Mouse (Mus musculus) heart, embryonic 16.5 days (tissue): ENCODE data around the gene Hrh1. TPM values are rescaled to one million over a fixed set of nuclear protein-coding genes. Genes with fewer than 3 reads are reported as not detected.

Source experiments
- ATAC-seq: fragments of 200-750 bp; cut with Nextera tagmentation; replicated peaks from 2 replicates; pipeline ENCODE4 v1.8.0; 2017; ENCODE audit warnings: moderate number of reproducible peaks; ENCODE audit not compliant: insufficient read depth, low FRiP score; ENCODE audit errors: extremely low read depth
- H3K27ac ChIP-seq: fragments of 300-500 bp; sonication (generic); 2 replicates; pipeline ENCODE4 v1.5.1; 2014; ENCODE audit warnings: mild to moderate bottlenecking, low read length, control low read depth, moderate library complexity
- H3K27me3 ChIP-seq: fragments of 300-500 bp; sonication (generic); 2 replicates; pipeline ENCODE4 v1.6.1; 2014; ENCODE audit warnings: low read length, mixed read lengths; ENCODE audit not compliant: control insufficient read depth, insufficient read depth
- H3K36me3 ChIP-seq: fragments of 300-500 bp; sonication (generic); 2 replicates; pipeline ENCODE4 v1.6.1; 2014; ENCODE audit not compliant: control insufficient read depth, insufficient read depth
- H3K4me1 ChIP-seq: fragments of 300-500 bp; sonication (generic); 2 replicates; pipeline ENCODE4 v1.6.1; 2014; ENCODE audit warnings: low read length, mixed read lengths; ENCODE audit not compliant: control insufficient read depth, insufficient read depth
- H3K4me2 ChIP-seq: fragments of 300-500 bp; sonication (generic); 2 replicates; pipeline ENCODE4 v1.6.1; 2014; ENCODE audit warnings: low read depth, mild to moderate bottlenecking, control low read depth, low read length
- H3K4me3 ChIP-seq: fragments of 300-500 bp; sonication (generic); 2 replicates; pipeline ENCODE4 v1.5.1; 2014; ENCODE audit warnings: mild to moderate bottlenecking, control low read depth, low read length
- H3K9ac ChIP-seq: fragments of 300-500 bp; sonication (generic); 2 replicates; pipeline ENCODE4 v1.6.1; 2014; ENCODE audit warnings: low read length, control low read depth
- H3K9me3 ChIP-seq: fragments of 300-500 bp; sonication (generic); replicated peaks from 2 replicates; pipeline ENCODE4 v1.6.1; 2016; ENCODE audit warnings: low read length; ENCODE audit not compliant: control insufficient read depth
- WGBS: fragments of 180-500 bp; shearing (Covaris S2); extraction: QIAGEN DNeasy Blood & Tissue Kit; methylation state at CpG from one replicate; pipeline ENCODE4 v1.1.7; 2014; 5-methylcytosine and 5-hydroxymethylcytosine counted together
- polyA plus RNA-seq: library from polyadenylated mRNA; unstranded; fragments of >200 nt; fragmentation: Nextera tagmentation; extraction: Ambion mirVana; gene quantifications from 2 replicates; pipeline ENCODE4 v1.2.1, GENCODE M21; 2015

Hrh1 gene
- polyA plus RNA-seq, 1 experiment from 2014 or later: not detected

DNA sequence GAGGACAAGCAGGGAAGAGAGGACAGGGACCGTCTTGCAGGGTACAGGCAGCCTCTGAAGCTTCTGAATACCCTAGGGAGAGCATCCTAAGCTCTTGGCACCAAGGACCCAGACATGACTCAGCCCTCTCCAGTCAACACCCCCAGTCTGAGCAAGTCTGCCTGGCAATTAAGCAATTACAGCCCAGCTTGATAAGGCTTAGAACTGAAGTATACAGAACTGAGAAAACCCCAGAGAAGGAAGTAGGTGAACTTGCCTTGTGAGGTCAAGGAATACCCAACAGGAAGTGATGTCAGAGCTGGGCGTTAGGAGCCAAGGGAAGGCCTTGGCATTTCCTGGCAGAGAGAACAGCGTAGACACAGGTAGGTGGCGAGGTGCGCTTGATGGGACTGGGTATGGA is 60.5 kb downstream of the Hrh1 start:
- ATAC-seq: no peak
- no peaks in the 10 kb centered on the region for H3K27me3 ChIP-seq

DNA sequence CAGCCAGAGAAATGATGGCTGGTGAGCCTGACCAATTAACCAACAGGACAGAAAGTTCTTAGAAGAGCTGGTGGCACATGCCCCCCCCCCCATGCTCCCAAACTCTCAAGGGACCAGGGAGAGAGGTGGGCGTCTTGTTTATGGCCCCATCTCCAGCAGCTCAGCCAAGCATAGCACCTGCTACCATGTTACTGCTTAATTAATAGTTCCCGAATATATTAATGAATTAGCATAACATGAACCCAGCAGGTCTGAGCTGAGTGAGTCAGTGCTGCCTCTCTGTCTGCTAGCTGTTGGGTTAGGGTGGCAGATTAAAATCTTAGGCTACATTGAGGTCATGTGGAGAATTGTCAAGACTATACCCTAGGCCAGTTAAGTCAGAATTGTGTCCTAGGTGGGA is 62.2 kb downstream of the Hrh1 start:
- 74% methylated on average over 2 of the region's 2 CpGs for WGBS
- H3K4me3 ChIP-seq: no peak overlapping the region
- ATAC-seq: no peak

More for the DNA sequence above, 60.5 kb downstream of the Hrh1 start:
- 59% methylated on average over 5 of the region's 5 CpGs for WGBS
- Histone ChIP-seq H3K36me3 (no peaks in the 10 kb centered on the region), H3K9ac (no peak overlapping the region), H3K9me3 (peaks cover 3% of the 10 kb centered on the region; the same call in 1 of the 2 replicates), H3K4me3 (no peak overlapping the region), H3K27ac (no peak overlapping the region), H3K4me2 (no peak overlapping the region), H3K4me1 (no peaks in the 10 kb centered on the region)

DNA sequence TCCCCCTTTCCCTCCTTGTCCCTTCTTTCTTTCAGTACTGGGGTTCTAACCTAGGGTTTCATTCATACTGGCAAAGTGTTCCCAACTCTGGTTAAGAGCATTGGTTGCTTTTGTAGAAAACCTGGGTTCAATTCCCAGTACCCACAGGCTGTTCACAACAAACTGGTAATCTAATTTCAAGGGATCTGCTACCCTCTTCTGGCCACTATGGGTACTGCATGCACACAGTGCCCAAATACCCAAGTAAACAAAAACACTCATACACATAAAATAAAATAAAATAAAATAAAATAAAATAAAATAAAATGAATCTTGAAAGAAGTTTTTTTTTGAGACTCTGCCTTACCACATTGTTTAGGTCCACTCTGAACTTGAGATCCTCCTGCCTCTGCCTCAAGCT is 63.8 kb downstream of the Hrh1 start:
- Histone ChIP-seq H3K4me2 (no peak overlapping the region), H3K4me3 (no peak overlapping the region), H3K4me1 (no peaks in the 10 kb centered on the region), H3K27me3 (no peaks in the 10 kb centered on the region), H3K36me3 (no peaks in the 10 kb centered on the region), H3K9me3 (0 out of 2 replicates have a peak, but pooled peaks cover 3% of the 10 kb centered on the region), H3K27ac (no peak overlapping the region), H3K9ac (no peak overlapping the region)
- ATAC-seq: no peak

More for the DNA sequence above, 62.2 kb downstream of the Hrh1 start:
- Histone ChIP-seq H3K27ac (no peak overlapping the region), H3K9me3 (peaks cover 3% of the 10 kb centered on the region; the same call in 1 of the 2 replicates), H3K27me3 (no peaks in the 10 kb centered on the region), H3K4me2 (no peak overlapping the region), H3K9ac (no peak overlapping the region), H3K36me3 (no peaks in the 10 kb centered on the region), H3K4me1 (no peaks in the 10 kb centered on the region)

DNA sequence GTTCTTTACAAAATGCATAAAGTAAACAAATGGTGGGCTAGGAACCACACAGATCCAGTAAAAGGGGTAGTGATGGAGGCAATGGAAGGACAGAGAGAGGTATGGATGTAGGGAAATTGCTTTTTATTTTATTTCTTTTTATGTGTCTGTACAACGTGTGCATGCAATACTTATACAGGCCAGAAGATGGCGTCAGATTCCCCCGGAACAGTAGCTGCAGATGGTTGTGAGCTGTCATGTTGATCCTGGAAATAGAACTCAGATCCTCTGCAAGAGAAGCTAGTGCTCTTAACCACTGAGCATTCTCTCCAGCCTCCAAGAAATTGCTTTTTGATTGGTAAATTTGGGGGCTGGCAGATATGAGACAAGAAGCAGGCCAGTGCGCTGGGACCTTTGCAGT is 65.0 kb downstream of the Hrh1 start:
- WGBS: 21% methylated on average over 4 of the region's 4 CpGs
- H3K4me2 ChIP-seq: no peak overlapping the region
- H3K9ac ChIP-seq: no peak overlapping the region
- no peak overlapping the region for H3K27ac ChIP-seq
- H3K9me3 ChIP-seq: 0 out of 2 replicates have a peak, but pooled peaks cover 3% of the 10 kb centered on the region
- no peaks in the 10 kb centered on the region for H3K36me3 ChIP-seq
- no peak for ATAC-seq
- H3K27me3 ChIP-seq: no peaks in the 10 kb centered on the region
- H3K4me3 ChIP-seq: no peak overlapping the region
- H3K4me1 ChIP-seq: no peaks in the 10 kb centered on the region

DNA sequence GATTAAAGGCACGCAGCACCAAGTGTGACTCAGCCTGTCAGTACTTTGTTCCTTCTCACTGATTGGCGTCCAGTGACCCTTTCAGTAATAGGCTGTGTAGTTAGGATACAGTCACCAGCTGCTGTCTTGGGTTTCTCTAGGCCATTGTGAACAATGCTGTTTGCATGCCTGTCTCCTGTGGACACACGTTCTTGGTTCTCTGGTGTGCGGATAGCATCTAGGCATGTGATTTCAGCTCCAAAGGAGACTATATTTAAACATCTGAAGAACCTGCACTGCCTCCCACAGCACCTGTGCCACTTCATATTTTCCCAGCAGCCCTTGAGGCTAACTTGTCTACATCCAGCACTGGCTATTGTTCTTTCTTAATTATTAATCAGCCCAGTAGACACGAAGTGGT is 75.8 kb downstream of the Hrh1 start:
- ATAC-seq: no peak
- Histone ChIP-seq H3K4me1 (no peaks in the 10 kb centered on the region), H3K27me3 (no peaks in the 10 kb centered on the region), H3K36me3 (no peaks in the 10 kb centered on the region), H3K4me3 (no peak overlapping the region), H3K4me2 (no peak overlapping the region), H3K9me3 (no peaks in the 10 kb centered on the region), H3K27ac (no peak overlapping the region), H3K9ac (no peak overlapping the region)
- 46% methylated on average over 5 of the region's 5 CpGs for WGBS

DNA sequence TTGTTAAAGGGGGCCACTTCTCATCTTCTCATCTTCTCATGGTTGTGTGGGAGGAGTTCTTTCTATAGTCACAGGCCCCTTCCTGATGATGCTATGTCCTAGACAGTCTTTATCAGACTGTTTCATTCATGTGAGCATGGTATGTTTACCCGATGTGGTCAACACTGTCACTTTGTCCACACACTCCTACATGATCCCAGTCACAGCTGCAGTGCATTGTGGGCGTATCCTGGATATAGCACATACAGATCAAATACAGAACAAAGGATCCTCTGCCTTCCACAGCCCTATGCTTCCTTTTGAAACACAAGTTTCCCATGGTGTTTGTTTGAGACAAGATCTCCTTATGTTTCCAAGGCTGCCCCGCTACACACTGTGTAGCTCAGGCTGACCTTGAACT is 76.3 kb downstream of the Hrh1 start:
- Histone ChIP-seq H3K9me3 (no peaks in the 10 kb centered on the region), H3K9ac (no peak overlapping the region), H3K4me1 (no peaks in the 10 kb centered on the region), H3K27ac (no peak overlapping the region), H3K36me3 (no peaks in the 10 kb centered on the region), H3K4me2 (no peak overlapping the region), H3K4me3 (no peak overlapping the region), H3K27me3 (no peaks in the 10 kb centered on the region)
- ATAC-seq: no peak
- WGBS: 77% methylated on average over 3 of the region's 3 CpGs

DNA sequence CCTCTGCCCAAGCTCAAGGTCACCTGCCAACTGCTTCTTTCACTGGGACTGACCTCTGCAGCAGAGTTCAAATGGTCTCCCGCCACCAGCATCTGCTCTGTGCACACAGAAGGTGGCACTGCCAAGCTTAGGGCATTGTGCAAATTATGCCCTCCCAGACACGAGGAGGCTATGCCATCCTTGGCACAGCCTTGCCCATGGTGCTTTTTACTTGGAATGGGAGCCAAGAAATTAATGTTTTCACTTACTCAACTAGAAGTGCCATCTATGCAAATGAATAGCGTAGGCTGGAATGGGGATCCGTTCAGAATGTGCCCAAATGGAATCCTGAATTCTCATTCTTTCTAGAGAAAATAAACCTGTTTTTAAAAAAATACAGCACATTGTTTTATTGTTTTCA is 77.2 kb downstream of the Hrh1 start:
- Histone ChIP-seq H3K27ac (no peak overlapping the region), H3K9me3 (no peaks in the 10 kb centered on the region), H3K4me2 (no peak overlapping the region), H3K4me3 (no peak overlapping the region), H3K4me1 (no peaks in the 10 kb centered on the region), H3K36me3 (no peaks in the 10 kb centered on the region), H3K9ac (no peak overlapping the region), H3K27me3 (no peaks in the 10 kb centered on the region)
- 82% methylated on average over 4 of the region's 4 CpGs for WGBS
- no peak for ATAC-seq

DNA sequence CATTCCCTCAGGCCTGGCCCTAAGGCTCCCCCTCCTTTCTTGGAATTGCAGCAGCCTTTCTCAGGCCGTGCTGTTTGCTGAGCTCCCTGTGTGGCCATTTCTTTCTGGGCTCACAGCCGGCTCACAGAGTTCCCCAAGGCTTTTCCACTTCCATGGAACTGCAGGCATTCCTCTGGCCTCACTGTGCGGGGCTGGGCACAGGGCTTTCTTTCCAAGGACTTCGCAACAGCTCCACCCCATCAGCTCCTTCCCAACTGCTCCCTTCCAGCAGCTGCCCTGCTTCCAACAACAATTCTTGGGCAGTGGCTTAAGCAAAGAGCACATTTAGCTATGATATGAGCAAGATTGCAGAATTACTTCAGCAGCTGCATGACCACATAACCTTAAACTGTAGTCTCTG is 81.0 kb downstream of the Hrh1 start:
- H3K4me3 ChIP-seq: no peak overlapping the region
- no peak overlapping the region for H3K27ac ChIP-seq
- H3K9ac ChIP-seq: no peak overlapping the region
- no peak overlapping the region for H3K4me2 ChIP-seq
- no peak for ATAC-seq
- no peaks in the 10 kb centered on the region for H3K9me3 ChIP-seq
- H3K27me3 ChIP-seq: no peaks in the 10 kb centered on the region
- H3K36me3 ChIP-seq: no peaks in the 10 kb centered on the region
- WGBS: 34% methylated on average over 4 of the region's 4 CpGs
- H3K4me1 ChIP-seq: no peaks in the 10 kb centered on the region

DNA sequence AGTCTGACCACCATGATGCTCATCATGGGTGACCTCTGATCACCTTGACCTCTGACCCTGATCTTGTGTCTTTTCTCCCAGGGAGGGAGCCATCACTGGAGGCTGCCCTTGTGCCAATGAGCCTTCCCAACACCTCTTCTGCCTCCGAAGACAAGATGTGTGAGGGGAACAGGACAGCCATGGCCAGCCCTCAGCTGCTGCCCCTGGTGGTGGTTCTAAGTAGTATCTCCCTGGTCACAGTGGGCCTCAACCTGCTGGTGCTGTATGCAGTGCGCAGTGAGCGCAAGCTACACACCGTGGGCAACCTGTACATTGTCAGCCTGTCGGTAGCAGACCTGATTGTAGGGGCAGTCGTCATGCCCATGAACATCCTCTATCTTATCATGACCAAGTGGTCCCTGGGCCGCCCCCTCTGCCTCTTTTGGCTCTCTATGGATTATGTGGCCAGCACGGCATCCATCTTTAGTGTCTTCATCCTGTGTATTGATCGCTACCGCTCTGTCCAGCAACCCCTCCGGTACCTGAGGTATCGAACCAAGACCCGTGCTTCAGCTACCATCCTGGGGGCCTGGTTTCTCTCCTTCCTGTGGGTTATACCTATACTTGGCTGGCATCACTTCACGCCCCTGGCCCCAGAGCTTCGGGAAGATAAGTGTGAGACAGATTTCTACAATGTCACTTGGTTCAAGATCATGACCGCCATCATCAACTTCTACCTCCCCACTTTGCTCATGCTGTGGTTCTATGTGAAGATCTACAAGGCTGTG is 82.1 kb downstream of the Hrh1 start:
- Histone ChIP-seq H3K4me3 (no peak overlapping the region), H3K36me3 (no peaks in the 10 kb centered on the region), H3K9me3 (no peaks in the 10 kb centered on the region), H3K9ac (no peak overlapping the region), H3K4me2 (no peak overlapping the region), H3K4me1 (no peaks in the 10 kb centered on the region), H3K27me3 (no peaks in the 10 kb centered on the region), H3K27ac (no peak overlapping the region)
- no peak for ATAC-seq
- 87% methylated on average over 16 of the region's 16 CpGs for WGBS
